Comparison of ENCODE assay signal across 8 mouse cellular contexts in the genomic region with DNA sequence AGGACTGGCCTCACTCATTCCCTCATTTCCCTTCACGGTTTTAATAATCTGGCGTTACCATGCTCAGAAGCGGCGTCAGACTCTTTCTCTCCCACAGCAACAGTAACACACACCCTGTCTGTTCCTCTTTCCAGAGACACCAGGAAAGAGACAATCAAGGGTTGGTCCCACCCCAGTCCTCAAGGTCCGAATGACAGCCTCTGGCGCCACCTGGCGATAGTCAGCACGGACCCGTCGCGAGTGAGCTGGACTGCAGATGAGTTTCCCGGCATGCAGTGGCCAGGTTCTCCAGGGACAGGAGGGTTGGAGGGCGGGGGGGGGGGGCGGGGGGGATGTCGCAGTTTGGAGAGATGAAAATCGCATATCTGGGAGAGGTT. TPM values are rescaled to one million over a fixed set of nuclear protein-coding genes. Genes with fewer than 3 reads are reported as not detected.
DNase-seq lines count a peak whose midpoint lies in the region; ATAC-seq lines count a peak whose summit lies in the region.

No protein-coding gene starts in this region.

- no peak overlapping the region for H3K9ac ChIP-seq in embryonic facial prominence, embryonic 15.5 days
- H3K9ac ChIP-seq in kidney, embryonic 15.5 days = no peak overlapping the region
- H3K9ac ChIP-seq in liver, embryonic 12.5 days = peak overlapping the region; percentile 91
- no peak overlapping the region; the same call in 1 of the 2 replicates for H3K9ac ChIP-seq in stomach, embryonic 14.5 days (replicated peaks; ENCODE audit: low read depth, low read length)

- H3K27me3 ChIP-seq in embryonic facial prominence, embryonic 15.5 days = peaks cover 41% of the 10 kb centered on the region
- peaks cover 49% of the 10 kb centered on the region for H3K27me3 ChIP-seq in kidney, embryonic 15.5 days
- peaks cover 40% of the 10 kb centered on the region for H3K27me3 ChIP-seq in liver, embryonic 12.5 days (replicated peaks)
- H3K27me3 ChIP-seq in stomach, embryonic 14.5 days (ENCODE audit: control insufficient read depth, insufficient read depth, low read length) = peaks cover 16% of the 10 kb centered on the region; the same call in 1 of the 2 replicates

- H3K4me3 ChIP-seq in embryonic facial prominence, embryonic 15.5 days (replicated peaks) = peak overlapping the region; percentile 43
- peak overlapping the region; percentile 45 for H3K4me3 ChIP-seq in kidney, embryonic 15.5 days (replicated peaks)
- H3K4me3 ChIP-seq in liver, embryonic 12.5 days = peak overlapping the region; percentile 77
- H3K4me3 ChIP-seq in stomach, embryonic 14.5 days (ENCODE audit: low read depth, low read length) = peak overlapping the region; percentile 36; the same call in 1 of the 2 replicates

- H3K9me3 ChIP-seq in embryonic facial prominence, embryonic 15.5 days (replicated peaks) = no peaks in the 10 kb centered on the region
- no peaks in the 10 kb centered on the region for H3K9me3 ChIP-seq in kidney, embryonic 15.5 days (replicated peaks)
- H3K9me3 ChIP-seq in liver, embryonic 12.5 days (replicated peaks) = no peaks in the 10 kb centered on the region
- H3K9me3 ChIP-seq in stomach, embryonic 14.5 days (ENCODE audit: control insufficient read depth, low read depth, low read length) = no peaks in the 10 kb centered on the region

- peak overlapping the region; percentile 85 for H3K4me2 ChIP-seq in embryonic facial prominence, embryonic 15.5 days (replicated peaks)
- H3K4me2 ChIP-seq in kidney, embryonic 15.5 days = peak overlapping the region; percentile 84
- peak overlapping the region; percentile 100 for H3K4me2 ChIP-seq in liver, embryonic 12.5 days
- H3K4me2 ChIP-seq in stomach, embryonic 14.5 days (replicated peaks; ENCODE audit: low read depth, low read length) = peak overlapping the region; percentile 87

- H3K27ac ChIP-seq in embryonic facial prominence, embryonic 15.5 days (replicated peaks) = no peak overlapping the region
- no peak overlapping the region for H3K27ac ChIP-seq in kidney, embryonic 15.5 days
- peak overlapping the region; percentile 100 for H3K27ac ChIP-seq in liver, embryonic 12.5 days
- no peak overlapping the region for H3K27ac ChIP-seq in stomach, embryonic 14.5 days (ENCODE audit: low read length)

- peak; percentile 66 for DNase-seq in 3134 (ENCODE audit: extremely low read depth, insufficient read length, low spot score)
- peak; percentile 87 to 90 for DNase-seq in adrenal gland, postnatal 36 days
- peak; percentile 85 to 89 for DNase-seq in heart, adult 9 months (ENCODE audit: low spot score in 2 of 2)
- peak; percentile 61 to 84 for DNase-seq in natural killer cell, adult 2 months (ENCODE audit: low spot score in 2 of 2)

- H3K4me1 ChIP-seq in embryonic facial prominence, embryonic 15.5 days = peaks cover 25% of the 10 kb centered on the region
- H3K4me1 ChIP-seq in kidney, embryonic 15.5 days = peaks cover 39% of the 10 kb centered on the region
- H3K4me1 ChIP-seq in liver, embryonic 12.5 days = peaks cover 53% of the 10 kb centered on the region
- peaks cover 24% of the 10 kb centered on the region; the same call in 1 of the 2 replicates for H3K4me1 ChIP-seq in stomach, embryonic 14.5 days (ENCODE audit: control insufficient read depth, insufficient read depth, low read length)

- WGBS in embryonic facial prominence, embryonic 15.5 days = under 1% methylated on average over 16 of the region's 16 CpGs
- WGBS in kidney, embryonic 15.5 days = under 1% methylated on average over 16 of the region's 16 CpGs
- under 1% methylated on average over 15 of the region's 16 CpGs for WGBS in liver, embryonic 12.5 days (ENCODE audit: insufficient replicate concordance)
- WGBS in stomach, embryonic 14.5 days = 3% methylated on average over 16 of the region's 16 CpGs

- no peaks in the 10 kb centered on the region for H3K36me3 ChIP-seq in embryonic facial prominence, embryonic 15.5 days
- H3K36me3 ChIP-seq in kidney, embryonic 15.5 days = no peaks in the 10 kb centered on the region
- H3K36me3 ChIP-seq in liver, embryonic 12.5 days = peaks cover 6% of the 10 kb centered on the region
- no peaks in the 10 kb centered on the region for H3K36me3 ChIP-seq in stomach, embryonic 14.5 days (ENCODE audit: control insufficient read depth, insufficient read depth, low read length)

- peak; percentile 69 for ATAC-seq in embryonic facial prominence, embryonic 15.5 days (ENCODE audit: insufficient number of reproducible peaks, low FRiP score, low TSS enrichment, low read depth)
- ATAC-seq in kidney, embryonic 15.5 days (replicated peaks; ENCODE audit: low FRiP score) = peak; percentile 31; the same call in 1 of the 2 replicates
- ATAC-seq in liver, embryonic 12.5 days = no peak
- peak; percentile 30; the same call in 1 of the 2 replicates for ATAC-seq in stomach, embryonic 14.5 days (ENCODE audit: insufficient number of reproducible peaks, insufficient read depth, low FRiP score, low read depth)

RNA-seq across cellular contexts. Expression of a gene that starts 0.7 kb away (rescaled TPM):
- total RNA-seq in adrenal gland, postnatal 36 days (2021) = 1 to 10 TPM; 7.0 TPM
- 19.0 and 24.0 TPM in 2 replicates for polyA plus RNA-seq in embryonic facial prominence, embryonic 15.5 days (2015; fragmentation: Nextera tagmentation; extraction: Ambion mirVana)
- polyA plus RNA-seq in kidney, embryonic 15.5 days (2015; fragmentation: Nextera tagmentation; extraction: Ambion mirVana) = 2.7 and 3.6 TPM in 2 replicates
- 23.4 and 26.2 TPM in 2 replicates for polyA plus RNA-seq in liver, embryonic 12.5 days (2016; fragmentation: Nextera tagmentation; extraction: Ambion mirVana)
- 11.9 and 12.1 TPM in 2 replicates for polyA plus RNA-seq in stomach, embryonic 14.5 days (2014; fragmentation: Nextera tagmentation; extraction: Ambion mirVana)

RNA-seq across cellular contexts. Expression of a gene that starts 7.8 kb away (rescaled TPM):
- 10 to 100 TPM; 10.2 to 12.7 TPM for total RNA-seq in adrenal gland, postnatal 36 days (2021)
- 10.9 and 11.0 TPM in 2 replicates for polyA plus RNA-seq in embryonic facial prominence, embryonic 15.5 days (2015; fragmentation: Nextera tagmentation; extraction: Ambion mirVana)
- 5.9 and 7.3 TPM in 2 replicates for polyA plus RNA-seq in kidney, embryonic 15.5 days (2015; fragmentation: Nextera tagmentation; extraction: Ambion mirVana)
- 11.9 and 12.5 TPM in 2 replicates for polyA plus RNA-seq in liver, embryonic 12.5 days (2016; fragmentation: Nextera tagmentation; extraction: Ambion mirVana)
- 8.1 and 8.5 TPM in 2 replicates for polyA plus RNA-seq in stomach, embryonic 14.5 days (2014; fragmentation: Nextera tagmentation; extraction: Ambion mirVana)

RNA-seq across cellular contexts. Expression of a gene that starts 20.8 kb away (rescaled TPM):
- 100 to 1,000 TPM; 103 to 167 TPM for total RNA-seq in adrenal gland, postnatal 36 days (2021)
- polyA plus RNA-seq in embryonic facial prominence, embryonic 15.5 days (2015; fragmentation: Nextera tagmentation; extraction: Ambion mirVana) = 124 TPM in 2 replicates
- 141 and 158 TPM in 2 replicates for polyA plus RNA-seq in kidney, embryonic 15.5 days (2015; fragmentation: Nextera tagmentation; extraction: Ambion mirVana)
- 125 and 128 TPM in 2 replicates for polyA plus RNA-seq in liver, embryonic 12.5 days (2016; fragmentation: Nextera tagmentation; extraction: Ambion mirVana)
- 111 and 120 TPM in 2 replicates for polyA plus RNA-seq in stomach, embryonic 14.5 days (2014; fragmentation: Nextera tagmentation; extraction: Ambion mirVana)

RNA-seq across cellular contexts. Expression of a gene that starts 27.6 kb away (rescaled TPM):
- total RNA-seq in adrenal gland, postnatal 36 days (2021) = 10 to 100 TPM; 36.7 to 38.2 TPM
- polyA plus RNA-seq in embryonic facial prominence, embryonic 15.5 days (2015; fragmentation: Nextera tagmentation; extraction: Ambion mirVana) = 112 and 117 TPM in 2 replicates
- 77.9 and 87.5 TPM in 2 replicates for polyA plus RNA-seq in kidney, embryonic 15.5 days (2015; fragmentation: Nextera tagmentation; extraction: Ambion mirVana)
- polyA plus RNA-seq in liver, embryonic 12.5 days (2016; fragmentation: Nextera tagmentation; extraction: Ambion mirVana) = 16.8 and 18.7 TPM in 2 replicates
- 75.3 and 76.2 TPM in 2 replicates for polyA plus RNA-seq in stomach, embryonic 14.5 days (2014; fragmentation: Nextera tagmentation; extraction: Ambion mirVana)

RNA-seq across cellular contexts. Expression of a gene that starts 46.8 kb away (rescaled TPM):
- total RNA-seq in adrenal gland, postnatal 36 days (2021) = 10 to 100 TPM in 1 of 2 experiments, 1 to 10 TPM in 1; 8.0 to 11.5 TPM
- polyA plus RNA-seq in embryonic facial prominence, embryonic 15.5 days (2015; fragmentation: Nextera tagmentation; extraction: Ambion mirVana) = 14.8 and 16.3 TPM in 2 replicates
- polyA plus RNA-seq in kidney, embryonic 15.5 days (2015; fragmentation: Nextera tagmentation; extraction: Ambion mirVana) = 14.2 and 16.0 TPM in 2 replicates
- polyA plus RNA-seq in liver, embryonic 12.5 days (2016; fragmentation: Nextera tagmentation; extraction: Ambion mirVana) = 5.0 and 5.8 TPM in 2 replicates
- polyA plus RNA-seq in stomach, embryonic 14.5 days (2014; fragmentation: Nextera tagmentation; extraction: Ambion mirVana) = 8.0 and 10.1 TPM in 2 replicates
